Mouse (Mus musculus): ENCODE data around the gene Megf9.

The Megf9 gene

GRCm38 (mm10) chr4:70446774-70447173 lies 88.0 kb downstream of the Megf9 start:
- in situ Hi-C loops (cut with MboI): no loop called here

GRCm38 (mm10) chr4:70420202-70420601 lies 114.6 kb downstream of the Megf9 start:
- in situ Hi-C loops (cut with MboI): no loop called here

GRCm38 (mm10) chr4:70412126-70412525 lies 122.7 kb downstream of the Megf9 start:
- in situ Hi-C loops (cut with MboI): no loop called here

GRCm38 (mm10) chr4:70409994-70410721 lies 124.6 kb downstream of the Megf9 start, which contains the start of gene Cdk5rap2:
Gene Cdk5rap2, minus strand, starts transcription at chr4:70410443.
- in situ Hi-C loops (cut with MboI): no loop called here

GRCm38 (mm10) chr4:70409456-70409855 lies 125.3 kb downstream of the Megf9 start:
- in situ Hi-C loops (cut with MboI): no loop called here

- in situ Hi-C loops (cut with MboI): no loop called here
Observed at GRCm38 (mm10) chr4:70402109-70402819, 132.5 kb downstream of the Megf9 start.

GRCm38 (mm10) chr4:70399476-70399875 lies 135.3 kb downstream of the Megf9 start:
- in situ Hi-C loops (cut with MboI): no loop called here

GRCm38 (mm10) chr4:70399074-70399473 lies 135.7 kb downstream of the Megf9 start:
- in situ Hi-C loops (cut with MboI): no loop called here

- in situ Hi-C loops (cut with MboI): no loop called here
Observed at GRCm38 (mm10) chr4:70398088-70398487, 136.7 kb downstream of the Megf9 start.

GRCm38 (mm10) chr4:70396701-70397100 lies 138.1 kb downstream of the Megf9 start:
- in situ Hi-C loops (cut with MboI): no loop called here

GRCm38 (mm10) chr4:70394736-70395135 lies 140.1 kb downstream of the Megf9 start:
- in situ Hi-C loops (cut with MboI): no loop called here

GRCm38 (mm10) chr4:70391760-70392372 lies 142.9 kb downstream of the Megf9 start:
- in situ Hi-C loops (cut with MboI): no loop called here

GRCm38 (mm10) chr4:70391073-70391472 lies 143.7 kb downstream of the Megf9 start:
- in situ Hi-C loops (cut with MboI): no loop called here

- in situ Hi-C loops (cut with MboI): no loop called here
Observed at GRCm38 (mm10) chr4:70386206-70386605, 148.6 kb downstream of the Megf9 start.

- in situ Hi-C loops (cut with MboI): no loop called here
Observed at GRCm38 (mm10) chr4:70377359-70377758, 157.4 kb downstream of the Megf9 start.

All from mature B cell (primary cell).